Mouse (Mus musculus): ENCODE data around the gene Fto.

- TF ChIP-seq ZNF384 (IDR thresholded peaks at IDR 0.05; ENCODE audit: low read depth, low read length) (no peak), MAFK (IDR thresholded peaks at IDR 0.05; ENCODE audit: insufficient read depth, low read depth, low read length) (no peak), ZC3H11A (IDR thresholded peaks at IDR 0.05; ENCODE audit: borderline replicate concordance, low read depth, low read length) (no peak), HCFC1 (IDR thresholded peaks at IDR 0.05; ENCODE audit: borderline replicate concordance, insufficient read depth, low read length) (no peak), CHD2 (IDR thresholded peaks at IDR 0.05; ENCODE audit: low read depth, low read length) (no peak)
Measured at GRCm38 (mm10) chr8:91490065-91490464, 176.7 kb downstream of the Fto start.
